Mouse (Mus musculus): ENCODE data around the gene C130050O18Rik. TPM values are rescaled to one million over a fixed set of nuclear protein-coding genes. Genes with fewer than 3 reads are reported as not detected.

Gene C130050O18Rik
- polyA plus RNA-seq, 1 experiment, result 8.1 TPM

DNA sequence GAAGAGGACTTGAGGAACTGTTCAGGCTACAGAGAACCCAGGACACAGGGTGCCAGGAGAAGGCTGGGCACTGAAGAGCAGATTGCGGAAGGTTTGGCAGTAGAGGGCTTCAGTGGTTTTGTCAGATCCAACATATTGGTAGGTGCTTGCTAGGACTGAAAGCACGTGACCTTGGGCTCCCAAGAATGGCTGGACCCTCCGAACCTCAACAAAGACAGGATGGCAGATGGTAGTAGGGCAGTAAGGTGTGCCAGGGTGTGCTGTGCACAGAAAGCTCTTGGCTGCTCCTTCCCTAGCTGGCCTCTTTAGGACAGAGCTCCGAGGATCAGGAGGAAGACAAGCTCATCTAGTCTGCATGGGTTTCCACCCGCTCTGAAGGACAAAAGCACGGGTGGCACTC is 6.0 kb downstream of the C130050O18Rik start:
- TF ChIP-seq POLR2A (IDR thresholded peaks at IDR 0.05; ENCODE audit: low read depth, low read length) (no peak), CTCF (IDR thresholded peaks at IDR 0.05; ENCODE audit: extremely low read depth, insufficient read depth, insufficient read length, insufficient replicate concordance) (no peak)
- 95% methylated on average over 6 of the region's 6 CpGs for WGBS

GRCm38 (mm10) chr5:139411665-139412314 is 6.7 kb downstream of the C130050O18Rik start:
- Histone ChIP-seq H3K36me3 (ENCODE audit: control insufficient read depth, insufficient read depth, low read length) (no peaks in the 10 kb centered on the region), H3K27me3 (ENCODE audit: control insufficient read depth, insufficient read depth, low read length) (no peaks in the 10 kb centered on the region), H3K4me1 (ENCODE audit: control insufficient read depth, insufficient read depth, insufficient read length) (peaks cover 5% of the 10 kb centered on the region; the same call in 1 of the 2 replicates), H3K27ac (ENCODE audit: insufficient read depth, low read length) (no peak overlapping the region), H3K4me3 (ENCODE audit: extremely low read depth, insufficient read depth, insufficient read length) (no peak overlapping the region)
- no peak for TF ChIP-seq POLR2A (IDR thresholded peaks at IDR 0.05; ENCODE audit: low read depth, low read length)
- no peak for TF ChIP-seq CTCF (IDR thresholded peaks at IDR 0.05; ENCODE audit: extremely low read depth, insufficient read depth, insufficient read length, insufficient replicate concordance)
- no peak for DNase-seq (ENCODE audit: low read depth in 1 of 2, low spot score in 2 of 2)
- 83% methylated on average over 15 of the region's 15 CpGs for WGBS

More for the DNA sequence above, 6.0 kb downstream of the C130050O18Rik start:
- Histone ChIP-seq H3K27me3 (ENCODE audit: control insufficient read depth, insufficient read depth, low read length) (no peaks in the 10 kb centered on the region), H3K27ac (ENCODE audit: insufficient read depth, low read length) (no peak overlapping the region), H3K4me3 (ENCODE audit: extremely low read depth, insufficient read depth, insufficient read length) (no peak overlapping the region), H3K4me1 (ENCODE audit: control insufficient read depth, insufficient read depth, insufficient read length) (peaks cover 5% of the 10 kb centered on the region; the same call in 1 of the 2 replicates), H3K36me3 (ENCODE audit: control insufficient read depth, insufficient read depth, low read length) (no peaks in the 10 kb centered on the region)
- no peak for DNase-seq (ENCODE audit: low read depth in 1 of 2, low spot score in 2 of 2)

GRCm38 (mm10) chr5:139413545-139413944 is 8.5 kb downstream of the C130050O18Rik start:
- 92% methylated on average over 4 of the region's 4 CpGs for WGBS
- no peaks in the 10 kb centered on the region for H3K36me3 ChIP-seq (ENCODE audit: control insufficient read depth, insufficient read depth, low read length)
- no peak for DNase-seq (ENCODE audit: low read depth in 1 of 2, low spot score in 2 of 2)

GRCm38 (mm10) chr5:139415001-139415400 is 9.9 kb downstream of the C130050O18Rik start:
- DNase-seq (ENCODE audit: low read depth in 1 of 2, low spot score in 2 of 2), result no peak
- H3K4me3 ChIP-seq (ENCODE audit: extremely low read depth, insufficient read depth, insufficient read length), result no peak overlapping the region
- no peak overlapping the region for H3K27ac ChIP-seq (ENCODE audit: insufficient read depth, low read length)
- H3K4me1 ChIP-seq (ENCODE audit: control insufficient read depth, insufficient read depth, insufficient read length), result no peaks in the 10 kb centered on the region
- H3K27me3 ChIP-seq (ENCODE audit: control insufficient read depth, insufficient read depth, low read length), result no peaks in the 10 kb centered on the region
- 92% methylated on average over 5 of the region's 5 CpGs for WGBS
- no peaks in the 10 kb centered on the region for H3K36me3 ChIP-seq (ENCODE audit: control insufficient read depth, insufficient read depth, low read length)
- TF ChIP-seq POLR2A (IDR thresholded peaks at IDR 0.05; ENCODE audit: low read depth, low read length) (no peak), CTCF (IDR thresholded peaks at IDR 0.05; ENCODE audit: extremely low read depth, insufficient read depth, insufficient read length, insufficient replicate concordance) (no peak)

More at GRCm38 (mm10) chr5:139413545-139413944, 8.5 kb downstream of the C130050O18Rik start:
- H3K4me3 ChIP-seq (ENCODE audit: extremely low read depth, insufficient read depth, insufficient read length), result no peak overlapping the region
- TF ChIP-seq POLR2A (IDR thresholded peaks at IDR 0.05; ENCODE audit: low read depth, low read length), result no peak
- no peak for TF ChIP-seq CTCF (IDR thresholded peaks at IDR 0.05; ENCODE audit: extremely low read depth, insufficient read depth, insufficient read length, insufficient replicate concordance)
- no peaks in the 10 kb centered on the region for H3K4me1 ChIP-seq (ENCODE audit: control insufficient read depth, insufficient read depth, insufficient read length)
- H3K27ac ChIP-seq (ENCODE audit: insufficient read depth, low read length), result no peak overlapping the region
- no peaks in the 10 kb centered on the region for H3K27me3 ChIP-seq (ENCODE audit: control insufficient read depth, insufficient read depth, low read length)

- DNase-seq (ENCODE audit: low read depth in 1 of 2, low spot score in 2 of 2), result no peak
- Histone ChIP-seq H3K4me3 (ENCODE audit: extremely low read depth, insufficient read depth, insufficient read length) (no peak overlapping the region), H3K4me1 (ENCODE audit: control insufficient read depth, insufficient read depth, insufficient read length) (no peaks in the 10 kb centered on the region), H3K36me3 (ENCODE audit: control insufficient read depth, insufficient read depth, low read length) (no peaks in the 10 kb centered on the region), H3K27me3 (ENCODE audit: control insufficient read depth, insufficient read depth, low read length) (no peaks in the 10 kb centered on the region), H3K27ac (ENCODE audit: insufficient read depth, low read length) (no peak overlapping the region)
- no peak for TF ChIP-seq POLR2A (IDR thresholded peaks at IDR 0.05; ENCODE audit: low read depth, low read length)
- no peak for TF ChIP-seq CTCF (IDR thresholded peaks at IDR 0.05; ENCODE audit: extremely low read depth, insufficient read depth, insufficient read length, insufficient replicate concordance)
- 93% methylated on average over 4 of the region's 4 CpGs for WGBS
Observed at GRCm38 (mm10) chr5:139416942-139417341, 11.9 kb downstream of the C130050O18Rik start.

GRCm38 (mm10) chr5:139417480-139417879 is 12.4 kb downstream of the C130050O18Rik start:
- H3K27ac ChIP-seq (ENCODE audit: insufficient read depth, low read length), result no peak overlapping the region
- no peak for DNase-seq (ENCODE audit: low read depth in 1 of 2, low spot score in 2 of 2)
- WGBS, result 88% methylated on average over 2 of the region's 3 CpGs
- no peaks in the 10 kb centered on the region for H3K4me1 ChIP-seq (ENCODE audit: control insufficient read depth, insufficient read depth, insufficient read length)
- TF ChIP-seq POLR2A (IDR thresholded peaks at IDR 0.05; ENCODE audit: low read depth, low read length), result no peak
- TF ChIP-seq CTCF (IDR thresholded peaks at IDR 0.05; ENCODE audit: extremely low read depth, insufficient read depth, insufficient read length, insufficient replicate concordance), result no peak
- no peaks in the 10 kb centered on the region for H3K27me3 ChIP-seq (ENCODE audit: control insufficient read depth, insufficient read depth, low read length)
- H3K36me3 ChIP-seq (ENCODE audit: control insufficient read depth, insufficient read depth, low read length), result no peaks in the 10 kb centered on the region
- H3K4me3 ChIP-seq (ENCODE audit: extremely low read depth, insufficient read depth, insufficient read length), result no peak overlapping the region

GRCm38 (mm10) chr5:139418110-139418509 is 13.0 kb downstream of the C130050O18Rik start:
- DNase-seq (ENCODE audit: low read depth in 1 of 2, low spot score in 2 of 2), result no peak
- no peaks in the 10 kb centered on the region for H3K27me3 ChIP-seq (ENCODE audit: control insufficient read depth, insufficient read depth, low read length)
- TF ChIP-seq CTCF (IDR thresholded peaks at IDR 0.05; ENCODE audit: extremely low read depth, insufficient read depth, insufficient read length, insufficient replicate concordance), result no peak
- TF ChIP-seq POLR2A (IDR thresholded peaks at IDR 0.05; ENCODE audit: low read depth, low read length), result no peak
- no peak overlapping the region for H3K4me3 ChIP-seq (ENCODE audit: extremely low read depth, insufficient read depth, insufficient read length)
- 60% methylated on average over 2 of the region's 2 CpGs for WGBS
- H3K4me1 ChIP-seq (ENCODE audit: control insufficient read depth, insufficient read depth, insufficient read length), result no peaks in the 10 kb centered on the region
- H3K27ac ChIP-seq (ENCODE audit: insufficient read depth, low read length), result no peak overlapping the region
- no peaks in the 10 kb centered on the region for H3K36me3 ChIP-seq (ENCODE audit: control insufficient read depth, insufficient read depth, low read length)
